Mouse (Mus musculus) forebrain, embryonic 10.5 days (tissue): ENCODE measurements around the gene Ptprk. TPM values are rescaled to one million over a fixed set of nuclear protein-coding genes. Genes with fewer than 3 reads are reported as not detected.

Experiments used
- DNase-seq: peaks from one replicate; pipeline ENCODE4 v3.0.0-alpha.2; 2017; ENCODE audit warnings: low spot score; ENCODE audit errors: extremely low spot score
- H3K27ac ChIP-seq: fragments of 300-500 bp; sonication (generic); 2 replicates; pipeline ENCODE4 v1.5.1; 2016; ENCODE audit warnings: mild to moderate bottlenecking
- H3K27me3 ChIP-seq: fragments of 300-500 bp; sonication (generic); 2 replicates; pipeline ENCODE4 v1.6.1; 2016; ENCODE audit warnings: mild to moderate bottlenecking; ENCODE audit not compliant: poor library complexity, severe bottlenecking
- H3K36me3 ChIP-seq: fragments of 300-500 bp; sonication (generic); replicated peaks from 2 replicates; pipeline ENCODE4 v1.6.1; 2016; ENCODE audit warnings: mild to moderate bottlenecking, moderate library complexity
- H3K4me1 ChIP-seq: fragments of 300-500 bp; sonication (generic); 2 replicates; pipeline ENCODE4 v1.6.1; 2016
- H3K4me3 ChIP-seq: fragments of 300-500 bp; sonication (generic); 2 replicates; pipeline ENCODE4 v1.5.1; 2016; ENCODE audit warnings: mild to moderate bottlenecking, moderate library complexity
- H3K9me3 ChIP-seq: fragments of 300-500 bp; sonication (generic); 2 replicates; pipeline ENCODE4 v1.6.1; 2016; ENCODE audit warnings: mild to moderate bottlenecking, moderate library complexity
- WGBS: fragments of 180-500 bp; shearing (Covaris S2); methylation state at CpG from one replicate; pipeline ENCODE4 v1.1.7; 2016; 5-methylcytosine and 5-hydroxymethylcytosine counted together
- polyA plus RNA-seq: library from polyadenylated mRNA; unstranded; fragments of >200 nt; fragmentation: Nextera tagmentation; extraction: Ambion mirVana; gene quantifications from 2 replicates; pipeline ENCODE4 v1.2.1, GENCODE M21; 2016

The Ptprk gene
- polyA plus RNA-seq, 1 experiment from 2014 or later: 37.3 TPM

- no peaks in the 10 kb centered on the region for H3K9me3 ChIP-seq
- no peaks in the 10 kb centered on the region for H3K36me3 ChIP-seq
- no peak overlapping the region for H3K4me3 ChIP-seq
- H3K4me1 ChIP-seq: peaks cover 14% of the 10 kb centered on the region
- no peak overlapping the region for H3K27ac ChIP-seq
- H3K27me3 ChIP-seq: no peaks in the 10 kb centered on the region
- DNase-seq: no peak
- 63% methylated on average over 1 of the region's 1 CpGs for WGBS
Observed at GRCm38 (mm10) chr10:28083625-28084024, 9.0 kb downstream of the Ptprk start.

GRCm38 (mm10) chr10:28087341-28087740 is 12.7 kb downstream of the Ptprk start:
- no peak overlapping the region for H3K4me3 ChIP-seq
- no peaks in the 10 kb centered on the region for H3K9me3 ChIP-seq
- H3K36me3 ChIP-seq: no peaks in the 10 kb centered on the region
- peaks cover 14% of the 10 kb centered on the region for H3K4me1 ChIP-seq
- no peak for DNase-seq
- WGBS: 68% methylated on average over 6 of the region's 6 CpGs
- no peaks in the 10 kb centered on the region for H3K27me3 ChIP-seq
- no peak overlapping the region for H3K27ac ChIP-seq

- Histone ChIP-seq H3K27me3 (no peaks in the 10 kb centered on the region), H3K36me3 (no peaks in the 10 kb centered on the region), H3K9me3 (no peaks in the 10 kb centered on the region), H3K4me3 (no peak overlapping the region), H3K27ac (no peak overlapping the region), H3K4me1 (peaks cover 14% of the 10 kb centered on the region)
- DNase-seq: no peak
- 57% methylated on average over 3 of the region's 3 CpGs for WGBS
Observed at GRCm38 (mm10) chr10:28087749-28088148, 13.1 kb downstream of the Ptprk start.

- no peaks in the 10 kb centered on the region for H3K36me3 ChIP-seq
- no peaks in the 10 kb centered on the region for H3K27me3 ChIP-seq
- H3K9me3 ChIP-seq: no peaks in the 10 kb centered on the region
- peaks cover 5% of the 10 kb centered on the region; the same call in 1 of the 2 replicates for H3K4me1 ChIP-seq
- H3K4me3 ChIP-seq: no peak overlapping the region
- H3K27ac ChIP-seq: no peak overlapping the region
- no peak for DNase-seq
Observed at GRCm38 (mm10) chr10:28096007-28096406, 21.4 kb downstream of the Ptprk start.

GRCm38 (mm10) chr10:28097637-28098036 is 23.0 kb downstream of the Ptprk start:
- Histone ChIP-seq H3K4me3 (no peak overlapping the region), H3K9me3 (no peaks in the 10 kb centered on the region), H3K36me3 (no peaks in the 10 kb centered on the region), H3K27me3 (no peaks in the 10 kb centered on the region), H3K27ac (no peak overlapping the region), H3K4me1 (peaks cover 8% of the 10 kb centered on the region; the same call in 1 of the 2 replicates)
- DNase-seq: no peak
- 85% methylated on average over 7 of the region's 7 CpGs for WGBS

GRCm38 (mm10) chr10:28098923-28099322 is 24.3 kb downstream of the Ptprk start:
- WGBS: 86% methylated on average over 2 of the region's 2 CpGs
- no peaks in the 10 kb centered on the region for H3K27me3 ChIP-seq
- H3K9me3 ChIP-seq: no peaks in the 10 kb centered on the region
- DNase-seq: no peak
- peaks cover 8% of the 10 kb centered on the region; the same call in 1 of the 2 replicates for H3K4me1 ChIP-seq
- no peak overlapping the region for H3K4me3 ChIP-seq
- no peaks in the 10 kb centered on the region for H3K36me3 ChIP-seq
- no peak overlapping the region for H3K27ac ChIP-seq

GRCm38 (mm10) chr10:28103406-28103906 is 28.8 kb downstream of the Ptprk start:
- H3K4me1 ChIP-seq: peaks cover 13% of the 10 kb centered on the region
- WGBS: 93% methylated on average over 4 of the region's 4 CpGs
- H3K9me3 ChIP-seq: no peaks in the 10 kb centered on the region
- no peaks in the 10 kb centered on the region for H3K36me3 ChIP-seq
- H3K4me3 ChIP-seq: no peak overlapping the region
- DNase-seq: no peak
- no peak overlapping the region for H3K27ac ChIP-seq
- no peaks in the 10 kb centered on the region for H3K27me3 ChIP-seq

GRCm38 (mm10) chr10:28103924-28104323 is 29.3 kb downstream of the Ptprk start:
- H3K4me3 ChIP-seq: no peak overlapping the region
- 78% methylated on average over 2 of the region's 2 CpGs for WGBS
- H3K27me3 ChIP-seq: no peaks in the 10 kb centered on the region
- DNase-seq: no peak
- no peaks in the 10 kb centered on the region for H3K36me3 ChIP-seq
- H3K4me1 ChIP-seq: peaks cover 14% of the 10 kb centered on the region
- H3K9me3 ChIP-seq: no peaks in the 10 kb centered on the region
- no peak overlapping the region for H3K27ac ChIP-seq

GRCm38 (mm10) chr10:28105247-28105646 is 30.6 kb downstream of the Ptprk start:
- H3K4me3 ChIP-seq: no peak overlapping the region

GRCm38 (mm10) chr10:28112826-28113589 is 38.4 kb downstream of the Ptprk start:
- Histone ChIP-seq H3K36me3 (0 out of 2 replicates have a peak, but pooled peaks cover 4% of the 10 kb centered on the region), H3K27me3 (no peaks in the 10 kb centered on the region), H3K4me3 (no peak overlapping the region), H3K27ac (no peak overlapping the region), H3K9me3 (no peaks in the 10 kb centered on the region; the same call in 1 of the 2 replicates), H3K4me1 (peaks cover 29% of the 10 kb centered on the region)
- 81% methylated on average over 8 of the region's 8 CpGs for WGBS
- DNase-seq: no peak

More at GRCm38 (mm10) chr10:28105247-28105646, 30.6 kb downstream of the Ptprk start:
- Histone ChIP-seq H3K27me3 (no peaks in the 10 kb centered on the region), H3K9me3 (no peaks in the 10 kb centered on the region), H3K4me1 (peaks cover 25% of the 10 kb centered on the region), H3K27ac (no peak overlapping the region), H3K36me3 (no peaks in the 10 kb centered on the region)
- no peak for DNase-seq
- WGBS: 93% methylated on average over 6 of the region's 6 CpGs

GRCm38 (mm10) chr10:28113879-28114278 is 39.3 kb downstream of the Ptprk start:
- no peak for DNase-seq
- H3K4me3 ChIP-seq: no peak overlapping the region
- 82% methylated on average over 3 of the region's 3 CpGs for WGBS

GRCm38 (mm10) chr10:28116982-28117381 is 42.4 kb downstream of the Ptprk start:
- Histone ChIP-seq H3K27ac (no peak overlapping the region), H3K4me3 (no peak overlapping the region), H3K27me3 (no peaks in the 10 kb centered on the region), H3K9me3 (no peaks in the 10 kb centered on the region; the same call in 1 of the 2 replicates), H3K4me1 (0 out of 2 replicates have a peak, but pooled peaks cover 4% of the 10 kb centered on the region), H3K36me3 (0 out of 2 replicates have a peak, but pooled peaks cover 4% of the 10 kb centered on the region)
- DNase-seq: no peak

More at GRCm38 (mm10) chr10:28113879-28114278, 39.3 kb downstream of the Ptprk start:
- H3K27ac ChIP-seq: no peak overlapping the region
- H3K4me1 ChIP-seq: peaks cover 23% of the 10 kb centered on the region
- no peaks in the 10 kb centered on the region for H3K27me3 ChIP-seq
- no peaks in the 10 kb centered on the region; the same call in 1 of the 2 replicates for H3K9me3 ChIP-seq
- 0 out of 2 replicates have a peak, but pooled peaks cover 4% of the 10 kb centered on the region for H3K36me3 ChIP-seq

- H3K27me3 ChIP-seq: no peaks in the 10 kb centered on the region
- H3K9me3 ChIP-seq: no peaks in the 10 kb centered on the region; the same call in 1 of the 2 replicates
- no peak overlapping the region for H3K4me3 ChIP-seq
- no peaks in the 10 kb centered on the region for H3K4me1 ChIP-seq
- H3K27ac ChIP-seq: no peak overlapping the region
- DNase-seq: no peak
- 92% methylated on average over 6 of the region's 6 CpGs for WGBS
- 0 out of 2 replicates have a peak, but pooled peaks cover 4% of the 10 kb centered on the region for H3K36me3 ChIP-seq
Observed at GRCm38 (mm10) chr10:28118783-28119365, 44.3 kb downstream of the Ptprk start.
